Comparison of ENCODE assay signal across 8 mouse cellular contexts in the genomic region with DNA sequence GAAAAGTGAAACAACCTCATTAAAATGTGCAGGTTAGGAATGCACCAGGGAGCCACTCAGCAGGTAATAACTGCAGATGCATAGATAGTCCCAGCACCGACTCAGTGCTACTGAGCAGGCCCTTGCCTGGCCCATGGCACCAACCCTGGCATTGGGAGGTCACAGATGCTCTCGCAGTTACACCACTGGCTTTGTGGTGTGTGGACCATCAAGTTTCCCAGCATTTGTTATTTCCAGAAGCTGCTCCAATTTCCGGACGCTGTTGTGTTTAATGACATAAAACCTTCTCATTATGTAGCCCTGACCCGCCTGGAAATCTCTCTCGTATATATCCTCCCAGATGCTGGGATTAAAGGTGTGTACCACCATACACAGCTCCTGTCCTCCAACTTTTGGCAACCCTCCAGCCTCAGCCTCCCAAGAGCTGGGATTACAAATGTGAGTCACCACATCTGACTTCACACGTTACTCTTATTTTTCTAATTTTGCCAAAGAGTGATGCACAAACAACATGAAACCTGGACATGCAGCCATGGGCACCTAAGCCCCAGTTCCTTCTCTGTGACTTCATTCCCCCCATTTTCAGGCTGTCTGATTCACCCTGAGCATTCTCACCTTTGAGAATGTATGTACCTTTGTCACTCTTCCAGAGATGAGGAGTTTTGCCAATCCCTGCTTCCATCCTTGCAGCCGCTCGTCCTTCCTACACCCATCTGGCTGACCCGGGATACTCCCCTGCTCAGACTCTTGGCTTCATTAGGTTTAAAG. TPM values are rescaled to one million over a fixed set of nuclear protein-coding genes. Genes with fewer than 3 reads are reported as not detected.
DNase-seq lines count a peak whose midpoint lies in the region; ATAC-seq and TF ChIP-seq lines count a peak whose summit lies in the region.

No protein-coding gene starts in this region.

- peak overlapping the region; percentile 87 for H3K4me2 ChIP-seq in embryonic facial prominence, embryonic 13.5 days
- H3K4me2 ChIP-seq in intestine, embryonic 15.5 days (replicated peaks): peak overlapping the region; percentile 74
- H3K4me2 ChIP-seq in midbrain, embryonic 13.5 days (replicated peaks): peak overlapping the region; percentile 97

- no peaks in the 10 kb centered on the region for H3K27me3 ChIP-seq in spleen, adult 2 months (ENCODE audit: control insufficient read depth, insufficient read depth, low read length)
- no peaks in the 10 kb centered on the region for H3K27me3 ChIP-seq in embryonic facial prominence, embryonic 13.5 days
- H3K27me3 ChIP-seq in intestine, embryonic 15.5 days (replicated peaks): no peaks in the 10 kb centered on the region
- 0 out of 2 replicates have a peak, but pooled peaks cover 3% of the 10 kb centered on the region for H3K27me3 ChIP-seq in midbrain, embryonic 13.5 days

- peak overlapping the region; percentile 88 for H3K9ac ChIP-seq in embryonic facial prominence, embryonic 13.5 days
- peak overlapping the region; percentile 83 for H3K9ac ChIP-seq in intestine, embryonic 15.5 days
- H3K9ac ChIP-seq in midbrain, embryonic 13.5 days (replicated peaks): peak overlapping the region; percentile 86

- WGBS in spleen, adult 2 months: 68% methylated on average over 10 of the region's 10 CpGs
- WGBS in embryonic facial prominence, embryonic 13.5 days: 56% methylated on average over 10 of the region's 10 CpGs
- WGBS in intestine, embryonic 15.5 days: 57% methylated on average over 10 of the region's 10 CpGs
- WGBS in midbrain, embryonic 13.5 days: 61% methylated on average over 10 of the region's 10 CpGs

- no peak for TF ChIP-seq POLR2A in spleen, adult 2 months (IDR thresholded peaks at IDR 0.05; ENCODE audit: low read depth, low read length)

- ATAC-seq in embryonic facial prominence, embryonic 13.5 days (ENCODE audit: insufficient number of reproducible peaks, insufficient read depth, low FRiP score, low TSS enrichment, low read depth): peak; percentile 11; the same call in 1 of the 2 replicates
- ATAC-seq in intestine, embryonic 15.5 days: peak; percentile 66
- ATAC-seq in midbrain, embryonic 13.5 days: peak; percentile 83

- peak overlapping the region; percentile 84 for H3K4me3 ChIP-seq in spleen, adult 2 months (ENCODE audit: extremely low read depth, insufficient read depth, insufficient read length)
- H3K4me3 ChIP-seq in embryonic facial prominence, embryonic 13.5 days: peak overlapping the region; percentile 78
- peak overlapping the region; percentile 84 for H3K4me3 ChIP-seq in intestine, embryonic 15.5 days (replicated peaks)
- H3K4me3 ChIP-seq in midbrain, embryonic 13.5 days (replicated peaks): peak overlapping the region; percentile 83

- no peak for DNase-seq in spleen, adult 2 months (ENCODE audit: low read depth in 1 of 2, low spot score in 2 of 2)
- no peak for DNase-seq in spleen, adult 12 weeks (ENCODE audit: low spot score)
- no peak for DNase-seq in thymus, postnatal 25 days
- DNase-seq in thymus, postnatal 36 days: no peak
- no peak for DNase-seq in thymus, postnatal 4 days

- no peaks in the 10 kb centered on the region for H3K9me3 ChIP-seq in embryonic facial prominence, embryonic 13.5 days
- H3K9me3 ChIP-seq in intestine, embryonic 15.5 days: no peaks in the 10 kb centered on the region
- no peaks in the 10 kb centered on the region for H3K9me3 ChIP-seq in midbrain, embryonic 13.5 days

- H3K36me3 ChIP-seq in spleen, adult 2 months (ENCODE audit: control insufficient read depth, insufficient read depth, low read length): peaks cover 7% of the 10 kb centered on the region
- H3K36me3 ChIP-seq in embryonic facial prominence, embryonic 13.5 days: peaks cover 39% of the 10 kb centered on the region
- H3K36me3 ChIP-seq in intestine, embryonic 15.5 days: peaks cover 13% of the 10 kb centered on the region
- H3K36me3 ChIP-seq in midbrain, embryonic 13.5 days: peaks cover 34% of the 10 kb centered on the region

- H3K4me1 ChIP-seq in spleen, adult 2 months (ENCODE audit: control insufficient read depth, insufficient read depth, insufficient read length): peaks cover 10% of the 10 kb centered on the region; the same call in 1 of the 2 replicates
- H3K4me1 ChIP-seq in embryonic facial prominence, embryonic 13.5 days: peaks cover 25% of the 10 kb centered on the region
- H3K4me1 ChIP-seq in intestine, embryonic 15.5 days (replicated peaks): peaks cover 8% of the 10 kb centered on the region
- H3K4me1 ChIP-seq in midbrain, embryonic 13.5 days (replicated peaks): peaks cover 21% of the 10 kb centered on the region

- no peak for TF ChIP-seq CTCF in spleen, adult 2 months (IDR thresholded peaks at IDR 0.05; ENCODE audit: extremely low read depth, insufficient read depth, insufficient read length, insufficient replicate concordance)

- H3K27ac ChIP-seq in spleen, adult 2 months (ENCODE audit: insufficient read depth, low read length): peak overlapping the region; percentile 34
- H3K27ac ChIP-seq in embryonic facial prominence, embryonic 13.5 days: peak overlapping the region; percentile 66; the same call in 1 of the 2 replicates
- H3K27ac ChIP-seq in intestine, embryonic 15.5 days: no peak overlapping the region
- H3K27ac ChIP-seq in midbrain, embryonic 13.5 days: no peak overlapping the region

RNA-seq across cellular contexts. Expression of gene Pus1, which starts 0.5 kb away (rescaled TPM):
- polyA plus RNA-seq in spleen, adult 2 months (2012; rRNA removed): 19.2 and 20.9 TPM in 2 replicates
- 32.4 and 34.4 TPM in 2 replicates for polyA plus RNA-seq in embryonic facial prominence, embryonic 13.5 days (2015; fragmentation: Nextera tagmentation; extraction: Ambion mirVana)
- 64.1 and 69.3 TPM in 2 replicates for polyA plus RNA-seq in intestine, embryonic 15.5 days (2015; fragmentation: Nextera tagmentation; extraction: Ambion mirVana)
- 23.2 and 23.3 TPM in 2 replicates for polyA plus RNA-seq in midbrain, embryonic 13.5 days (2015; fragmentation: Nextera tagmentation; extraction: Ambion mirVana)

RNA-seq across cellular contexts. Expression of gene Ep400, which starts 10.4 kb away (rescaled TPM):
- 85.2 and 89.1 TPM in 2 replicates for polyA plus RNA-seq in spleen, adult 2 months (2012; rRNA removed)
- polyA plus RNA-seq in embryonic facial prominence, embryonic 13.5 days (2015; fragmentation: Nextera tagmentation; extraction: Ambion mirVana): 41.4 and 49.8 TPM in 2 replicates
- 33.6 and 37.4 TPM in 2 replicates for polyA plus RNA-seq in intestine, embryonic 15.5 days (2015; fragmentation: Nextera tagmentation; extraction: Ambion mirVana)
- 55.7 and 58.7 TPM in 2 replicates for polyA plus RNA-seq in midbrain, embryonic 13.5 days (2015; fragmentation: Nextera tagmentation; extraction: Ambion mirVana)

RNA-seq across cellular contexts. Expression of gene Ulk1, which starts 29.0 kb away (rescaled TPM):
- 39.9 and 40.6 TPM in 2 replicates for polyA plus RNA-seq in spleen, adult 2 months (2012; rRNA removed)
- 19.2 and 21.9 TPM in 2 replicates for polyA plus RNA-seq in embryonic facial prominence, embryonic 13.5 days (2015; fragmentation: Nextera tagmentation; extraction: Ambion mirVana)
- 10.3 and 12.4 TPM in 2 replicates for polyA plus RNA-seq in intestine, embryonic 15.5 days (2015; fragmentation: Nextera tagmentation; extraction: Ambion mirVana)
- polyA plus RNA-seq in midbrain, embryonic 13.5 days (2015; fragmentation: Nextera tagmentation; extraction: Ambion mirVana): 33.0 and 36.2 TPM in 2 replicates

RNA-seq across cellular contexts. Expression of gene Hscb, which starts 58.6 kb away (rescaled TPM):
- 26.3 and 26.8 TPM in 2 replicates for polyA plus RNA-seq in spleen, adult 2 months (2012; rRNA removed)
- 28.7 and 29.8 TPM in 2 replicates for polyA plus RNA-seq in embryonic facial prominence, embryonic 13.5 days (2015; fragmentation: Nextera tagmentation; extraction: Ambion mirVana)
- polyA plus RNA-seq in intestine, embryonic 15.5 days (2015; fragmentation: Nextera tagmentation; extraction: Ambion mirVana): 36.7 and 36.9 TPM in 2 replicates
- polyA plus RNA-seq in midbrain, embryonic 13.5 days (2015; fragmentation: Nextera tagmentation; extraction: Ambion mirVana): 10.8 and 11.1 TPM in 2 replicates

RNA-seq across cellular contexts. Expression of gene Chek2, which starts 58.8 kb away (rescaled TPM):
- 6.7 and 12.3 TPM in 2 replicates for polyA plus RNA-seq in spleen, adult 2 months (2012; rRNA removed)
- polyA plus RNA-seq in embryonic facial prominence, embryonic 13.5 days (2015; fragmentation: Nextera tagmentation; extraction: Ambion mirVana): 26.0 and 28.5 TPM in 2 replicates
- 35.7 and 36.4 TPM in 2 replicates for polyA plus RNA-seq in intestine, embryonic 15.5 days (2015; fragmentation: Nextera tagmentation; extraction: Ambion mirVana)
- 12.5 and 13.8 TPM in 2 replicates for polyA plus RNA-seq in midbrain, embryonic 13.5 days (2015; fragmentation: Nextera tagmentation; extraction: Ambion mirVana)

Comparison
In these comparisons a context has a peak if more than half of its experiments do, and no peak if none do; other contexts are left out.
1. H3K27ac ChIP-seq: peak in spleen, adult 2 months (single experiment) and embryonic facial prominence, embryonic 13.5 days (single experiment); none in intestine, embryonic 15.5 days (single experiment) and midbrain, embryonic 13.5 days (single experiment).
2. ATAC-seq: peak in every context shown above with its lines; median percentile 83 in midbrain, embryonic 13.5 days; 66 in intestine, embryonic 15.5 days; 11 in embryonic facial prominence, embryonic 13.5 days.
3. Peak in every context shown above with its lines, with median percentiles within 50 percentile points of each other: H3K4me3 ChIP-seq, H3K4me2 ChIP-seq and H3K9ac ChIP-seq.